Mouse (Mus musculus) liver, postnatal 0 days (tissue): ENCODE results near the gene Zfp248.

ENCODE experiments used
- CTCF ChIP-seq: sonication (generic); IDR thresholded peaks from 2 replicates; pipeline ENCODE4 v1.5.1; 2016; ENCODE audit warnings: antibody characterized with exemption, low read depth
- EP300 ChIP-seq: IDR thresholded peaks from 2 replicates; pipeline ENCODE4 v1.6.1; 2016; ENCODE audit warnings: antibody characterized with exemption, low read depth, mild to moderate bottlenecking

- TF ChIP-seq EP300 (no peak), CTCF (no peak)
Measured at GRCm38 (mm10) chr6:118408510-118408909, 46.8 kb downstream of the Zfp248 start.
